Mouse (Mus musculus): ENCODE measurements around the gene Gap43. TPM values are rescaled to one million over a fixed set of nuclear protein-coding genes. Genes with fewer than 3 reads are reported as not detected.
"Not testable (repeated sequence)": the region's sequence is repeated elsewhere in the genome, so short reads cannot be mapped to it uniquely, and the experiment has no call there.

Gap43 gene
- 56.4 and 66.7 TPM in 2 replicates for polyA plus RNA-seq (2015; fragmentation: Nextera tagmentation; extraction: Ambion mirVana)

- Histone ChIP-seq H3K4me1 (0 out of 2 replicates have a peak, but pooled peaks cover 9% of the 10 kb centered on the region), H3K27ac (no peak within 1 kb of the TSS), H3K36me3 (no peaks in the 10 kb centered on the region), H3K4me2 (peak within 1 kb of the TSS; percentile 66), H3K4me3 (replicated peaks) (peak within 1 kb of the TSS; percentile 33), H3K9ac (no peak within 1 kb of the TSS), H3K9me3 (no peaks in the 10 kb centered on the region), H3K27me3 (replicated peaks) (no peaks in the 10 kb centered on the region)
- 1% methylated on average over 18 of the region's 18 CpGs for WGBS
- peak; percentile 31; the same call in 1 of the 2 replicates for ATAC-seq (ENCODE audit: insufficient read depth, low FRiP score, low read depth)
These were observed at the start of gene Gap43 for GRCm38 (mm10) chr16:42340021-42340768. Gap43 (minus strand) TSS chr16:42340651.

DNA sequence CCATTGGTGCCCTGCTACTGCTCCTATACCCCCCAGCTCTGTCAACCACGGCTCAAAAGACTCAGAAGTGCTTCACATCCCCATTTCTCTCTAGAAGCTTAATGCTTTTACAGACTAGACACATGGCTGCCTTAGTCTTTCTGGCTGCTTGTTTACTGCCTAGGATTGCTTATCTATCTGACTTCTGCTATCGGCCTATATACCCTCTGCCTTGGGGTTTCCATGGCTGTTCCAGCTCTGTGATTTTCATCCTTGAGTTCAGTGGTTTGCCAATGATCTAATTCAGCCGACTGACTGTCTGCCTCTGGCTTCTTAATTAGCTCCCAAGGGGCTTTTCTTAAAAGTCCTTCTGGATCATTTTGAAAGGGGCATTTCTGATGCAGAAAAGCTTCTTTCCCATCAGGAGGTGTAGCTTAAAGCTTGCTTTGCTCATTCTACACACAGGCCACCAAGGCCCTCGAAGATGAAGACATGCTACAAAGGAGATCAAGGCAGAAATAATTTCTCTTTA, 40.9 kb upstream of the Gap43 start:
- Histone ChIP-seq H3K9ac (no peak overlapping the region), H3K9me3 (no peaks in the 10 kb centered on the region), H3K4me2 (no peak overlapping the region), H3K36me3 (no peaks in the 10 kb centered on the region), H3K27ac (no peak overlapping the region), H3K27me3 (replicated peaks) (no peaks in the 10 kb centered on the region), H3K4me3 (replicated peaks) (no peak overlapping the region), H3K4me1 (no peaks in the 10 kb centered on the region)
- WGBS = 58% methylated on average over 4 of the region's 4 CpGs
- ATAC-seq (ENCODE audit: insufficient read depth, low FRiP score, low read depth) = no peak

- Histone ChIP-seq H3K36me3 (no peaks in the 10 kb centered on the region), H3K9me3 (no peaks in the 10 kb centered on the region), H3K9ac (no peak overlapping the region), H3K27me3 (replicated peaks) (no peaks in the 10 kb centered on the region), H3K27ac (no peak overlapping the region), H3K4me3 (replicated peaks) (no peak overlapping the region), H3K4me2 (no peak overlapping the region), H3K4me1 (no peaks in the 10 kb centered on the region)
- 54% methylated on average over 3 of the region's 3 CpGs for WGBS
- ATAC-seq (ENCODE audit: insufficient read depth, low FRiP score, low read depth) = no peak
These were observed 40.2 kb upstream of the Gap43 start for GRCm38 (mm10) chr16:42380641-42381040.

DNA sequence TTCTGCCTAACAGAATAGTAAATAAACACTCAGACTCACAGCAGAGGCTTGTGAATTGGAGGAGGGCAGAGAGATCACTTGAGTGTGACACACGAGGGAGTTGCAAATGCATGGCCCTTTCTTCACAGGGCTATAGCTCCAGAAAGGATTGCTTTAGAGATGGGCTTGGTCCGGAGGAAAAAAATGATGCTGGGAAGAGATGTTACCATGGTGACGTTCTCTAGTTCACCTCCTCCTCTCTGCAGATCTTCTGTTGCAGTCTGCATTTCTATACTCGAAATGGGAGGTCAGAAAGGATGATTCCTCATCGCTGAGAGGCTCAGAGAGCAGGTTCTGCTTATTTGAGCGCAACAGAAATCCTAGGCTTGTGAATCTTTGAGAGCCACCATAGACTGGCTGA, 29.7 kb upstream of the Gap43 start:
- Histone ChIP-seq H3K27me3 (replicated peaks) (no peaks in the 10 kb centered on the region), H3K4me3 (replicated peaks) (no peak overlapping the region), H3K4me1 (no peaks in the 10 kb centered on the region), H3K27ac (no peak overlapping the region), H3K9ac (no peak overlapping the region), H3K36me3 (no peaks in the 10 kb centered on the region), H3K4me2 (no peak overlapping the region), H3K9me3 (no peaks in the 10 kb centered on the region)
- ATAC-seq (ENCODE audit: insufficient read depth, low FRiP score, low read depth) = no peak
- 79% methylated on average over 6 of the region's 6 CpGs for WGBS

DNA sequence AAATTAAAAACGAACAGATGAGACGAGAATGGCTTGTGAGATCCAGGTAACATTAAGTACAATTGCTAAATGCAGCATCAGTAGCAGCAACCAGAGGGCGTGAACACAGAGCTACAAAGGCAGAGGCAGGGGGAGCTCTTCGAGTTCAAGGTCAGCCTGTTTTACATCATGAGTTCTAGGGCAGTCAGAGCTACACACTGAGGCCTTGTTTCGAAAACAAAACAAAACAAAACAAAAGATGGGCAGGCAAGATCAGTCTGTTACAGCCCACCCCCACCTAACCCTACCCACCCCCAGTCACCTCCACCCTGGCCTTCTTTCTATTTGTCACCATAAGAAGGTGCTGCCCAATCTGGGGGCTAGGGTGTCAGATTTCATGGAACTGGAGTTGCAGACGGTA, 28.9 kb upstream of the Gap43 start:
- WGBS = 76% methylated on average over 6 of the region's 6 CpGs
- Histone ChIP-seq H3K4me3 (replicated peaks) (no peak overlapping the region), H3K4me2 (no peak overlapping the region), H3K27me3 (replicated peaks) (no peaks in the 10 kb centered on the region), H3K36me3 (no peaks in the 10 kb centered on the region), H3K9ac (no peak overlapping the region), H3K9me3 (no peaks in the 10 kb centered on the region), H3K27ac (no peak overlapping the region), H3K4me1 (no peaks in the 10 kb centered on the region)
- ATAC-seq (ENCODE audit: insufficient read depth, low FRiP score, low read depth) = no peak

DNA sequence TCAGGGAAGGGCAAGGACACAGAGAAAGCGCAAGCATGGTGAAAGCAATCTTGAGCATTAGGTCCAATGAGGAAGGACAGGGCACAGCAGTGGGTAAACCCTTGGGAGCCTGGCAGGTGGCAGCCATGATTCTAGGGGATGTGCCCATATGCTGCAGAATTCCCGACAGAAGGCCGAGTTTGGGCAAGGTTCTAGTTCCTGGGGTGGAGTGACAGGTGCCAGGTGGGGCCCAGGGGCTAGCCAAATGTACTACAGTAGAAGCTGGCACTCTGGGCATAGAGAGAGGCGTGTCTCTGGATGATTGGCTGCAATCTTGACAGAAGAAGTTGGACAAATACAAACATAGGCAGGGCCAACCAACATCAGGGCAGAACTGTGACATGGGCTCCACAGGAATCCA, 19.6 kb upstream of the Gap43 start:
- no peak overlapping the region for H3K9ac ChIP-seq
- H3K27ac ChIP-seq = no peak overlapping the region
- WGBS = 84% methylated on average over 4 of the region's 4 CpGs
- no peak for ATAC-seq (ENCODE audit: insufficient read depth, low FRiP score, low read depth)
- H3K4me1 ChIP-seq = no peaks in the 10 kb centered on the region
- H3K9me3 ChIP-seq = no peaks in the 10 kb centered on the region
- no peak overlapping the region for H3K4me2 ChIP-seq
- H3K27me3 ChIP-seq (replicated peaks) = no peaks in the 10 kb centered on the region
- H3K36me3 ChIP-seq = no peaks in the 10 kb centered on the region
- no peak overlapping the region for H3K4me3 ChIP-seq (replicated peaks)

GRCm38 (mm10) chr16:42358058-42358457, 17.6 kb upstream of the Gap43 start:
- H3K27me3 ChIP-seq (replicated peaks) = no peaks in the 10 kb centered on the region
- H3K9ac ChIP-seq = no peak overlapping the region
- 82% methylated on average over 4 of the region's 4 CpGs for WGBS
- no peak overlapping the region for H3K27ac ChIP-seq
- no peak overlapping the region for H3K4me2 ChIP-seq
- no peak for ATAC-seq (ENCODE audit: insufficient read depth, low FRiP score, low read depth)
- no peaks in the 10 kb centered on the region for H3K9me3 ChIP-seq
- H3K4me1 ChIP-seq = no peaks in the 10 kb centered on the region
- no peak overlapping the region for H3K4me3 ChIP-seq (replicated peaks)
- H3K36me3 ChIP-seq = no peaks in the 10 kb centered on the region

GRCm38 (mm10) chr16:42350076-42350475, 9.6 kb upstream of the Gap43 start:
- no peaks in the 10 kb centered on the region for H3K4me1 ChIP-seq
- 80% methylated on average over 2 of the region's 2 CpGs for WGBS
- no peak for ATAC-seq (ENCODE audit: insufficient read depth, low FRiP score, low read depth)
- H3K27ac ChIP-seq = no peak overlapping the region
- H3K9me3 ChIP-seq = no peaks in the 10 kb centered on the region
- no peaks in the 10 kb centered on the region for H3K27me3 ChIP-seq (replicated peaks)
- H3K36me3 ChIP-seq = no peaks in the 10 kb centered on the region
- H3K4me3 ChIP-seq (replicated peaks) = no peak overlapping the region
- no peak overlapping the region for H3K4me2 ChIP-seq
- no peak overlapping the region for H3K9ac ChIP-seq

- not testable (repeated sequence) for H3K4me2 ChIP-seq; ATAC-seq (ENCODE audit: insufficient read depth, low FRiP score, low read depth); H3K9me3 ChIP-seq; H3K4me3 ChIP-seq (replicated peaks); H3K36me3 ChIP-seq; H3K27ac ChIP-seq; H3K9ac ChIP-seq; H3K4me1 ChIP-seq; H3K27me3 ChIP-seq (replicated peaks)
- WGBS = 16% methylated on average over 2 of the region's 3 CpGs
These were observed 414 bp upstream of the Gap43 start for GRCm38 (mm10) chr16:42340865-42341264.

DNA sequence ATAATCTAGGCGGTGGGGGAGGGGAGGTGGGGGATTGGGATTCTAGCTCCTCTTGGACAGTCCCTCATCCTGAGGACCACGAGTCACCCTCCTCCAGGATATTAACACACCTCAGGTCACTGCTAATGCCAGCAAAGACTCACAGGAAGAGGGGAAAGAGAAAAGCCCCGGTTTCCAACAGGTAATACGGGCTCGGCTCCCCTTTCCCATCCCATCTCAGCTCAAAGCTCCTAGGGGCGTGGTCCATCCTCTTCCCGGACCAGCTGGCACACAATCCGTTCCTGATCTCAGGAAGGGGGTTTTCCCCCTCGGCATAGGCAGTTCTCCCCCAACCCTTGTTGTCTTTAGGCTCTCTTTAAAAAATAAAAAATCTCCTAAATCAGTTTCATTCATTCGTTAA, 939 bp downstream of the Gap43 start:
- WGBS = under 1% methylated on average over 10 of the region's 10 CpGs
- ATAC-seq (ENCODE audit: insufficient read depth, low FRiP score, low read depth) = no peak
- Histone ChIP-seq H3K9me3 (no peaks in the 10 kb centered on the region), H3K9ac (no peak overlapping the region), H3K27me3 (replicated peaks) (no peaks in the 10 kb centered on the region), H3K4me2 (peak overlapping the region; percentile 66), H3K4me3 (replicated peaks) (peak overlapping the region; percentile 33), H3K4me1 (0 out of 2 replicates have a peak, but pooled peaks cover 9% of the 10 kb centered on the region), H3K27ac (no peak overlapping the region), H3K36me3 (no peaks in the 10 kb centered on the region)

DNA sequence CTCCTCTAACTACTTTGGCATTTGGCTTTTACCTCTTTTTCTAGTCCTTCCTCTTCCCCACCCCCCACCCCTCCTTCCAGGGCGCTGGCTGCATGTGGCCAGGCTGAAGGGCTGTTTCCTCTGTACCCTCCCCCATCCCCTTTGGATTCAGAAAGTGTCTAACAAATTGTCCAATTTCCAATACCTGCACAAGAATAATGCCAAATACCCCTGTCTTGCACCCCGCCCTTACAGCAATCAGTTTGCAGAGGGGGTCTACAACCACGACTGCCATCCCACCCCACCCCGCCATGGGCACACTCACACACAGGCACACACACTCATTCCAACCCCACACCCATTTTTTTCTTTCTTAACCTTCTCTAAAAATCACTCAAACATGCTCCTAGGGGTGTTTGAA, 1.5 kb downstream of the Gap43 start:
- Histone ChIP-seq H3K9ac (no peak overlapping the region), H3K4me3 (replicated peaks) (peak overlapping the region; percentile 33), H3K36me3 (no peaks in the 10 kb centered on the region), H3K4me1 (0 out of 2 replicates have a peak, but pooled peaks cover 9% of the 10 kb centered on the region), H3K4me2 (peak overlapping the region; percentile 66), H3K27ac (no peak overlapping the region), H3K9me3 (no peaks in the 10 kb centered on the region), H3K27me3 (replicated peaks) (no peaks in the 10 kb centered on the region)
- WGBS = 7% methylated on average over 4 of the region's 4 CpGs
- ATAC-seq (ENCODE audit: insufficient read depth, low FRiP score, low read depth) = no peak

GRCm38 (mm10) chr16:42338342-42338741, 2.1 kb downstream of the Gap43 start:
- WGBS = 27% methylated on average over 4 of the region's 4 CpGs
- no peak for ATAC-seq (ENCODE audit: insufficient read depth, low FRiP score, low read depth)
- Histone ChIP-seq H3K9me3 (no peaks in the 10 kb centered on the region), H3K4me3 (replicated peaks) (no peak overlapping the region), H3K4me2 (peak overlapping the region; percentile 66; the same call in 1 of the 2 replicates), H3K36me3 (no peaks in the 10 kb centered on the region), H3K27me3 (replicated peaks) (no peaks in the 10 kb centered on the region), H3K4me1 (0 out of 2 replicates have a peak, but pooled peaks cover 9% of the 10 kb centered on the region), H3K27ac (no peak overlapping the region), H3K9ac (no peak overlapping the region)
